ENCODE assay signal across 8 mouse cellular contexts in genomic region chr1:162336640-162337039, GRCm38 (mm10).
DNase-seq lines count a peak whose midpoint lies in the region; ATAC-seq and TF ChIP-seq lines count a peak whose summit lies in the region.

No protein-coding gene starts in this region.

- H3K27me3 ChIP-seq in MEL (ENCODE audit: control insufficient read depth in 1 of 2, insufficient read depth in 2 of 2, low read length in 2 of 2), result peaks cover 2% of the 10 kb centered on the region in 2 experiments; a peak in 3 of 4 replicates
- H3K27me3 ChIP-seq in lung, postnatal 0 days (replicated peaks; ENCODE audit: insufficient read depth, low read length), result no peaks in the 10 kb centered on the region

- H3K79me2 ChIP-seq in MEL (ENCODE audit: control insufficient read depth, insufficient read depth, low read length, poor library complexity), result no peaks in the 10 kb centered on the region

- peak; percentile 50 for DNase-seq in kidney, adult 9 months
- DNase-seq in kidney, adult 18-20 months, result no peak
- peak; percentile 49 for DNase-seq in MEL (ENCODE audit: low read depth, low spot score)
- peak; percentile 84 for DNase-seq in embryo, embryonic 11 days
- peak; percentile 79 for DNase-seq in lung, postnatal 0 days (ENCODE audit: low spot score)
- DNase-seq in gastrocnemius, postnatal 4 days (ENCODE audit: low spot score in 2 of 2), result no peak
- no peak for DNase-seq in layer of hippocampus, postnatal 10 days (ENCODE audit: low spot score in 2 of 2)
- no peak for DNase-seq in urinary bladder, postnatal 4 days (ENCODE audit: low spot score in 2 of 2)

- no peaks in the 10 kb centered on the region for H3K36me3 ChIP-seq in MEL (ENCODE audit: control insufficient read depth in 1 of 2, insufficient read depth in 2 of 2, low read length in 2 of 2)
- H3K36me3 ChIP-seq in lung, postnatal 0 days (ENCODE audit: insufficient read depth, low read length), result no peaks in the 10 kb centered on the region

- TF ChIP-seq CTCF in MEL (IDR thresholded peaks at IDR 0.05 in 2 of 3, conservative IDR thresholded peaks at IDR 0.05 in 1 of 3; ENCODE audit: control insufficient read depth in 1 of 3, insufficient read depth in 1 of 3, low read depth in 2 of 3, low read length in 3 of 3, poor library complexity in 1 of 3, severe bottlenecking in 1 of 3), result peak in 2 of 3 experiments; percentile 30 to 61; a peak in 4 of 6 replicates
- TF ChIP-seq CTCF in lung, postnatal 0 days (IDR thresholded peaks at IDR 0.05), result peak; percentile 79

- TF ChIP-seq POLR2A in MEL (IDR thresholded peaks at IDR 0.05; ENCODE audit: control insufficient read depth in 1 of 2, insufficient read depth in 1 of 2, low read depth in 1 of 2, low read length in 2 of 2, poor library complexity in 1 of 2), result no peak

- no peak; the same call in 1 of the 2 replicates for ATAC-seq in lung, postnatal 0 days

- TF ChIP-seq RAD21 in MEL (IDR thresholded peaks at IDR 0.05; ENCODE audit: low read depth, low read length), result peak; percentile 61

- no peak overlapping the region for H3K4me3 ChIP-seq in MEL (ENCODE audit: control insufficient read depth in 1 of 2, insufficient read depth in 1 of 2, low read depth in 2 of 2, low read length in 2 of 2)
- no peak overlapping the region for H3K4me3 ChIP-seq in lung, postnatal 0 days (ENCODE audit: low read depth, low read length)

- no peak overlapping the region for H3K27ac ChIP-seq in MEL (ENCODE audit: control insufficient read depth, low read depth, low read length)
- no peak overlapping the region for H3K27ac ChIP-seq in lung, postnatal 0 days (ENCODE audit: low read length)

- no peak for TF ChIP-seq EP300 in MEL (IDR thresholded peaks at IDR 0.05; ENCODE audit: low read depth in 1 of 2, low read length in 2 of 2)
- no peak for TF ChIP-seq EP300 in lung, postnatal 0 days (IDR thresholded peaks at IDR 0.05)

- 10% methylated on average over 1 of the region's 1 CpGs for WGBS in lung, postnatal 0 days

- no peak overlapping the region for H3K4me2 ChIP-seq in lung, postnatal 0 days (replicated peaks; ENCODE audit: low read depth, low read length)

- no peak overlapping the region for H3K9ac ChIP-seq in MEL (ENCODE audit: control insufficient read depth, low read depth, low read length, poor library complexity, severe bottlenecking)
- no peak overlapping the region for H3K9ac ChIP-seq in lung, postnatal 0 days (replicated peaks; ENCODE audit: low read depth)

- H3K9me3 ChIP-seq in MEL (replicated peaks; ENCODE audit: insufficient read depth, low read length), result no peaks in the 10 kb centered on the region
- H3K9me3 ChIP-seq in lung, postnatal 0 days (ENCODE audit: low read length), result no peaks in the 10 kb centered on the region

- no peaks in the 10 kb centered on the region for H3K4me1 ChIP-seq in MEL (ENCODE audit: control insufficient read depth in 1 of 2, insufficient read depth in 2 of 2, low read length in 2 of 2)
- H3K4me1 ChIP-seq in lung, postnatal 0 days (ENCODE audit: insufficient read depth, low read depth, low read length), result no peaks in the 10 kb centered on the region

TF ChIP-seq in MEL, 35 proteins besides CTCF, POLR2A, EP300 and RAD21:
- no peak for TF ChIP-seq MEF2A (IDR thresholded peaks at IDR 0.05; ENCODE audit: extremely low read depth, insufficient replicate concordance, low read depth, low read length, poor library complexity, severe bottlenecking)
- no peak for TF ChIP-seq TAL1 (IDR thresholded peaks at IDR 0.05; ENCODE audit: low read length)
- peak; percentile 54 for TF ChIP-seq SMC3 (IDR thresholded peaks at IDR 0.05; ENCODE audit: low read depth, low read length)
- TF ChIP-seq ZC3H11A (IDR thresholded peaks at IDR 0.05; ENCODE audit: low read depth, low read length), result 0 out of 2 replicates have a peak, but pooled peaks have one; percentile 20

Comparison
In these comparisons a context has a peak if more than half of its experiments do, and no peak if none do; other contexts are left out.
1. DNase-seq: peak in kidney, adult 9 months (single experiment), MEL (single experiment), embryo, embryonic 11 days (single experiment) and lung, postnatal 0 days (single experiment); none in kidney, adult 18-20 months (single experiment), gastrocnemius, postnatal 4 days (0 of 2), layer of hippocampus, postnatal 10 days (0 of 2) and urinary bladder, postnatal 4 days (0 of 2).